Mouse (Mus musculus) thymus, adult 2 months (tissue): ENCODE measurements around the gene Sntg2.

Experiments
- CTCF ChIP-seq: fragments of 200-500 bp; IDR thresholded peaks from 2 replicates; pipeline ENCODE4 v1.5.1; 2012; ENCODE audit warnings: mild to moderate bottlenecking, control low read depth, low read length, moderate library complexity, borderline replicate concordance; ENCODE audit not compliant: control insufficient read depth, poor library complexity, insufficient read depth; ENCODE audit errors: extremely low read depth
- POLR2A ChIP-seq: fragments of 200-500 bp; IDR thresholded peaks from 2 replicates; pipeline ENCODE4 v1.6.1; 2012; ENCODE audit warnings: mild to moderate bottlenecking, low read length, control low read depth, moderate library complexity; ENCODE audit not compliant: control insufficient read depth, poor library complexity, insufficient read depth; ENCODE audit errors: extremely low read depth

DNA sequence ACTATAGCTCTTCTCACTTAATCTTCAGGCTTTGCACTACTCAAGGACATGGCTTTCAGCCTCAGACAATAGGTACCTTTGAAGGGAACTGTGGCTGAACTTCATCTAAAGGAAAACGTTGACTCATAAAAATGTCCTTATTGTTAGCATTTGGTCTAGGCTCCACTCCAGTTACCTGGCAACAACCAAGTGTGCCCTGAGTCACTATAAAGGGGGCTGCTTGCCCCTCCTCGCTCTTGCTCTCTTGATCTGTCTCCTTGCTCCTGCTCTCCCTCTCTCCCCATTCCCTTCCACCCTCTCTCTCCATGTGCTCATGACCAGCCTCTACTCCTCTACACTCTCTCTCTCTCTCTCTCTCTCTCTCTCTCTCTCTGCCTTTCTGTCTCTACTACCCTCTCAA lies 114.5 kb downstream of the Sntg2 start:
- TF ChIP-seq CTCF (no peak), POLR2A (no peak)
